Mouse (Mus musculus): ENCODE measurements around the gene Mcm2. TPM values are rescaled to one million over a fixed set of nuclear protein-coding genes. Genes with fewer than 3 reads are reported as not detected.

Mcm2 gene
- polyA plus RNA-seq, 1 experiment, result 42.1 TPM

DNA sequence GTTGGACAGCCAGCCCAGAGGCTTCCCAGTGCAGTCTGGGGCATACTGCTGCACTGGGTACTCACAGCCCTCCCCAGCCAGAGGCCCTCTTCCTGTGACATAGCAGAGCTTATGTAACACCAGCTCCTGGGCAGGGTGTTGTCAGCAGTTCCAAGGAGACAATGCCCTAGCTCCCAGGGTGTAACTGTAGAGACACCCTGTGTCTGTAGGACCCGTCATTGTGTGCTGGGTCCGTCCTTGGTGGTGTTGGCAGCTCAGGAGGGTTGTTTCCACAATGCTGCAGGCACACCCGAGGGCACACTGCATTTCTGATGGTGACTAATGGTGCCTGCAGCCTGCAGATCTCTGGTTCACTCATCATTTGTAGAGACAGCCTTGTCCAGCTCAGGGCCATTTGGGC, 28.3 kb upstream of the Mcm2 start:
- no peak overlapping the region for H3ac ChIP-seq (ENCODE audit: control insufficient read depth, insufficient read length)
- TF ChIP-seq MYOD1 (IDR thresholded peaks at IDR 0.05; ENCODE audit: control insufficient read depth in 1 of 3, insufficient read length in 2 of 3, low read depth in 2 of 3), result no peak
- no peak for TF ChIP-seq MAX (IDR thresholded peaks at IDR 0.05; ENCODE audit: low read depth)
- no peak for TF ChIP-seq CEBPB (IDR thresholded peaks at IDR 0.05; ENCODE audit: insufficient read depth, poor library complexity, severe bottlenecking)
- TF ChIP-seq MYOG (IDR thresholded peaks at IDR 0.05; ENCODE audit: control insufficient read depth in 1 of 3, insufficient read depth in 1 of 3, insufficient read length in 2 of 3, low read depth in 2 of 3), result no peak
- TF ChIP-seq TCF3 (IDR thresholded peaks at IDR 0.05; ENCODE audit: insufficient read length, low read depth), result no peak
- TF ChIP-seq POLR2AphosphoS2 (IDR thresholded peaks at IDR 0.05; ENCODE audit: insufficient read length, low read depth), result no peak

DNA sequence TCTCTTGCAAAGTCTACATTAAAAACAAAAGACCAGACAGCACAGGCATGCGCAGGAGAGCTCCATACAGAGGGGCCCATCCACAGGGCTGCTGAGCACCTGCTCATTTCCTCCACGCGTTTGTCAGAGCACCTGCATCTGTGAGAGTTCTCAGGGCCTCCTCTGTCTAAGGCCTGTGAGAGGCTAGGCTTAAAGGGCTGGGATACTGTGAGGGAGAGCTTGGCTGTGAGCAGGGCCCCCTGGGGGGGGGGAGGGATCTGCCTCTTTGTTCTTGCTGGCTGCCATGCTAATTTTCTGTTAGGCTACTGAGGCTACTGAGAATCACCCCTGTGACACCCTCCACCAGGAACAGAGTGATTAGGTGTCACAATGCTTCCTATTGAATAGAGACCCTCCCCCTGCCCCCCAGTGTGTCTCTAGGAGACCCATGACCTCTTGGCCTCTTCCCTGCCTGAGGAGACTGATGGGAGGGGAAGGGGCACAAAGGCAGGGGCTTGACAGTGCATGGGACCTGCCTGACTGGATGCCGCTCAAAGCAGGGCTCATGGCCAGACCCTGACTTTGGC, 27.1 kb upstream of the Mcm2 start:
- H3K4me3 ChIP-seq, result no peak overlapping the region
- no peak for TF ChIP-seq REST (IDR thresholded peaks at IDR 0.05; ENCODE audit: insufficient read depth, insufficient read length)
- TF ChIP-seq E2F4 (IDR thresholded peaks at IDR 0.05; ENCODE audit: insufficient read depth), result no peak
- no peak for TF ChIP-seq USF1 (IDR thresholded peaks at IDR 0.05; ENCODE audit: low read depth)
- TF ChIP-seq TCF12 (IDR thresholded peaks at IDR 0.05; ENCODE audit: insufficient read depth, poor library complexity, severe bottlenecking), result no peak
- no peak for TF ChIP-seq MAX (IDR thresholded peaks at IDR 0.05; ENCODE audit: low read depth)
- TF ChIP-seq CEBPB (IDR thresholded peaks at IDR 0.05; ENCODE audit: insufficient read depth, poor library complexity, severe bottlenecking), result no peak
- no peaks in the 10 kb centered on the region for H3K36me3 ChIP-seq (ENCODE audit: control insufficient read depth, insufficient read depth)
- H3K4me2 ChIP-seq (ENCODE audit: low read depth), result peak overlapping the region; percentile 60
- H3K27me3 ChIP-seq (ENCODE audit: control insufficient read depth, insufficient read depth, insufficient read length), result no peaks in the 10 kb centered on the region
- H3ac ChIP-seq (ENCODE audit: control insufficient read depth, insufficient read length), result no peak overlapping the region
- H3K79me2 ChIP-seq (ENCODE audit: control insufficient read depth, insufficient read depth), result no peaks in the 10 kb centered on the region

More for the DNA sequence above, 28.3 kb upstream of the Mcm2 start:
- Histone ChIP-seq H3K27me3 (ENCODE audit: control insufficient read depth, insufficient read depth, insufficient read length) (no peaks in the 10 kb centered on the region), H3K36me3 (ENCODE audit: control insufficient read depth, insufficient read depth) (no peaks in the 10 kb centered on the region), H3K4me3 (no peak overlapping the region), H3K79me2 (ENCODE audit: control insufficient read depth, insufficient read depth) (no peaks in the 10 kb centered on the region), H3K4me2 (ENCODE audit: low read depth) (peak overlapping the region; percentile 25)

DNA sequence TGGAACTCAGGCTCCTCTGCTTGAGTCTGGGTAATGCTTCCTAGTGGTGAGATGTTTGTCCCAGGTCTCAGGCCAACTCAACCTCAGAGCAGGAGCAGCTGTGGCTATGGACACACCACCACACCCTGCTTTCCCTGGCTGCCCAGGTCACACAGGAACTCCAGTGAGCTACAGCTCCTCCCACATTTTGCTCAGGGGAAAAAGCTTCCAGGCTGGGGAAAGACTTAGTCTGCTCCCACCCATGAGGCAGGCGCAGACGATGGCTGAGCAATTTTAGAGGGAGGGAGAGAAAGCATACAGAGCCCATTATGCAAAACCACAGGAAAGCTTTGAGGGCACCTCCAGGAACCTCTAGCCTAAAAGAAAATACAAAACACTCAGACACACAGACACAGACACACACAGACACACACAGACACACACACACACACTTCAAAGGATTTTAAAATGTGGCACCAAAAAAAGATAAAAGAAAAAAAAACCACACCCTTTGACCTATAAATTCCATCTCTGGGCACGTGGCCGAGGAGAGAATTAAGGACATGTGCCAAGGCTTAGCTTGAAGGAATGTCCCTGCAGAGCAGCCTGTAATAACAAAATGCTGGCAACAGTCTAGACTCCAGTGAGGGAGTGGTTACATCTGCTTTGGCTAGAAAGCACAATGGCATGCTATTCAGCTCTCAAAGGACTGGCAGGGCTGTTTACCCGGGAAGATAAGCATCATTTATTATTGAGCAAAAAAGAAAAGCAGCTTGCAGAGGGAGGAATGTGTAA, 26.1 kb upstream of the Mcm2 start:
- TF ChIP-seq REST (IDR thresholded peaks at IDR 0.05; ENCODE audit: insufficient read depth, insufficient read length) (no peak), POLR2AphosphoS2 (IDR thresholded peaks at IDR 0.05; ENCODE audit: insufficient read length, low read depth) (no peak), MYOG (IDR thresholded peaks at IDR 0.05; ENCODE audit: control insufficient read depth in 1 of 3, insufficient read depth in 1 of 3, insufficient read length in 2 of 3, low read depth in 2 of 3) (peak; percentile 31 to 86 (median 75)), CEBPB (IDR thresholded peaks at IDR 0.05; ENCODE audit: insufficient read depth, poor library complexity, severe bottlenecking) (peak; percentile 36; the same call in 1 of the 2 replicates), POLR2A (IDR thresholded peaks at IDR 0.05; ENCODE audit: insufficient read length, low read depth) (no peak), SRF (IDR thresholded peaks at IDR 0.05; ENCODE audit: control insufficient read depth, insufficient read length, low read depth) (no peak), MAX (IDR thresholded peaks at IDR 0.05; ENCODE audit: low read depth) (no peak), TCF12 (IDR thresholded peaks at IDR 0.05; ENCODE audit: insufficient read depth, poor library complexity, severe bottlenecking) (no peak), E2F4 (IDR thresholded peaks at IDR 0.05; ENCODE audit: insufficient read depth) (no peak), USF1 (IDR thresholded peaks at IDR 0.05; ENCODE audit: low read depth) (peak; percentile 90), TCF3 (IDR thresholded peaks at IDR 0.05; ENCODE audit: insufficient read length, low read depth) (peak; percentile 33), MYOD1 (IDR thresholded peaks at IDR 0.05; ENCODE audit: control insufficient read depth in 1 of 3, insufficient read length in 2 of 3, low read depth in 2 of 3) (peak; percentile 26 to 89 (median 55))
- Histone ChIP-seq H3K4me3 (no peak overlapping the region), H3K4me2 (ENCODE audit: low read depth) (peak overlapping the region; percentile 60), H3K36me3 (ENCODE audit: control insufficient read depth, insufficient read depth) (no peaks in the 10 kb centered on the region), H3K79me2 (ENCODE audit: control insufficient read depth, insufficient read depth) (no peaks in the 10 kb centered on the region), H3K27me3 (ENCODE audit: control insufficient read depth, insufficient read depth, insufficient read length) (no peaks in the 10 kb centered on the region), H3ac (ENCODE audit: control insufficient read depth, insufficient read length) (no peak overlapping the region)

DNA sequence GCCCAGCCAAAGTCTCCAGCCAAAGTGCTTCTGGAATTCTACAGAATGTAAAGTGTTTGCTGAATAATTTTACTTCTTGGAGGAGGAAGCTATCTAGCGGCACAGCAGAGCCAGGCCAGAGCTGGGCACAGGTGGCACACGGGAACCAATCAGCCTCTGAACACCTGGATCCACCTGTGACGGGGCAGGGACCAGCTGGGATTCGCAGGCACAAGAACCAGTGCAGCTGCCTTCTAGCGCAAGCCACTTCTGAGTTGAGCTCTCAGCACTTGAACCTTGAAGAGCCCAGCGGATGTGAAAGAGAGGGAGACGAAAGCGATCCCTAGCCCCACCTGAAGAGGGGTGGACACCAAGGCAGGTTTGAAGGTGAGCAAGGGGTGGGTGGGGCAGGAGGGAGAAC, 20.2 kb upstream of the Mcm2 start:
- Histone ChIP-seq H3K36me3 (ENCODE audit: control insufficient read depth, insufficient read depth) (no peaks in the 10 kb centered on the region), H3K4me3 (no peak overlapping the region), H3K79me2 (ENCODE audit: control insufficient read depth, insufficient read depth) (no peaks in the 10 kb centered on the region), H3K27me3 (ENCODE audit: control insufficient read depth, insufficient read depth, insufficient read length) (no peaks in the 10 kb centered on the region), H3K4me2 (ENCODE audit: low read depth) (no peak overlapping the region), H3ac (ENCODE audit: control insufficient read depth, insufficient read length) (no peak overlapping the region)
- no peak for TF ChIP-seq POLR2AphosphoS2 (IDR thresholded peaks at IDR 0.05; ENCODE audit: insufficient read length, low read depth)
- no peak for TF ChIP-seq MAX (IDR thresholded peaks at IDR 0.05; ENCODE audit: low read depth)
- no peak for TF ChIP-seq MYOD1 (IDR thresholded peaks at IDR 0.05; ENCODE audit: control insufficient read depth in 1 of 3, insufficient read length in 2 of 3, low read depth in 2 of 3)
- TF ChIP-seq E2F4 (IDR thresholded peaks at IDR 0.05; ENCODE audit: insufficient read depth), result no peak
- TF ChIP-seq TCF3 (IDR thresholded peaks at IDR 0.05; ENCODE audit: insufficient read length, low read depth), result no peak
- no peak for TF ChIP-seq USF1 (IDR thresholded peaks at IDR 0.05; ENCODE audit: low read depth)
- no peak for TF ChIP-seq POLR2A (IDR thresholded peaks at IDR 0.05; ENCODE audit: insufficient read length, low read depth)
- TF ChIP-seq REST (IDR thresholded peaks at IDR 0.05; ENCODE audit: insufficient read depth, insufficient read length), result no peak
- TF ChIP-seq SRF (IDR thresholded peaks at IDR 0.05; ENCODE audit: control insufficient read depth, insufficient read length, low read depth), result no peak

DNA sequence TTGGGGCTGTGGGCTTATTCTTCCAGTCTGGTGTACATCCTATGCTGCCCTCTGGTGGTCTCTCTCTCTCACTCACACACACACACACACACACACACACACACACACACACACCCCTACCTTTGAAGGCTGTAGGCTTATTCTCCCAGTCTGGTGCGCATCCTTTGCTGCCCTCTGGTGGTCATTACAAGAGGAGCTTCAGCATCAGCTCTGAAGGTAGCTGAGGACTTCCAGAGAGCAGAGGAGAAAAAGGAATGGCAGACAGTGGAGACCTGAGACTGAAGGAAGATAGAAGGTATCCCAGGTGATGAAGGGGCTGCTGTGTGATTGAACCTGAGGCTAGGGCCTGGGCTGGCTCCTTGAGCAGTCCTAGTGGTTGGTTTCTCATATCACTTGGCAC, 17.6 kb upstream of the Mcm2 start:
- Histone ChIP-seq H3ac (ENCODE audit: control insufficient read depth, insufficient read length) (no peak overlapping the region), H3K79me2 (ENCODE audit: control insufficient read depth, insufficient read depth) (no peaks in the 10 kb centered on the region), H3K4me2 (ENCODE audit: low read depth) (no peak overlapping the region), H3K27me3 (ENCODE audit: control insufficient read depth, insufficient read depth, insufficient read length) (no peaks in the 10 kb centered on the region), H3K36me3 (ENCODE audit: control insufficient read depth, insufficient read depth) (no peaks in the 10 kb centered on the region), H3K4me3 (no peak overlapping the region)
- TF ChIP-seq E2F4 (IDR thresholded peaks at IDR 0.05; ENCODE audit: insufficient read depth) (no peak), MAX (IDR thresholded peaks at IDR 0.05; ENCODE audit: low read depth) (no peak), REST (IDR thresholded peaks at IDR 0.05; ENCODE audit: insufficient read depth, insufficient read length) (no peak), TCF12 (IDR thresholded peaks at IDR 0.05; ENCODE audit: insufficient read depth, poor library complexity, severe bottlenecking) (no peak), MYOG (IDR thresholded peaks at IDR 0.05; ENCODE audit: control insufficient read depth in 1 of 3, insufficient read depth in 1 of 3, insufficient read length in 2 of 3, low read depth in 2 of 3) (no peak), SRF (IDR thresholded peaks at IDR 0.05; ENCODE audit: control insufficient read depth, insufficient read length, low read depth) (no peak), CEBPB (IDR thresholded peaks at IDR 0.05; ENCODE audit: insufficient read depth, poor library complexity, severe bottlenecking) (no peak), MYOD1 (IDR thresholded peaks at IDR 0.05; ENCODE audit: control insufficient read depth in 1 of 3, insufficient read length in 2 of 3, low read depth in 2 of 3) (no peak), POLR2A (IDR thresholded peaks at IDR 0.05; ENCODE audit: insufficient read length, low read depth) (no peak), USF1 (IDR thresholded peaks at IDR 0.05; ENCODE audit: low read depth) (no peak), TCF3 (IDR thresholded peaks at IDR 0.05; ENCODE audit: insufficient read length, low read depth) (no peak), POLR2AphosphoS2 (IDR thresholded peaks at IDR 0.05; ENCODE audit: insufficient read length, low read depth) (no peak)
